Mouse (Mus musculus): ENCODE results near the gene Tango2.

Tango2 gene

GRCm38 (mm10) chr16:18343778-18344177, 4.1 kb downstream of the Tango2 start:
- in situ Hi-C loops (cut with MboI, MseI) = no loop called here

DNA sequence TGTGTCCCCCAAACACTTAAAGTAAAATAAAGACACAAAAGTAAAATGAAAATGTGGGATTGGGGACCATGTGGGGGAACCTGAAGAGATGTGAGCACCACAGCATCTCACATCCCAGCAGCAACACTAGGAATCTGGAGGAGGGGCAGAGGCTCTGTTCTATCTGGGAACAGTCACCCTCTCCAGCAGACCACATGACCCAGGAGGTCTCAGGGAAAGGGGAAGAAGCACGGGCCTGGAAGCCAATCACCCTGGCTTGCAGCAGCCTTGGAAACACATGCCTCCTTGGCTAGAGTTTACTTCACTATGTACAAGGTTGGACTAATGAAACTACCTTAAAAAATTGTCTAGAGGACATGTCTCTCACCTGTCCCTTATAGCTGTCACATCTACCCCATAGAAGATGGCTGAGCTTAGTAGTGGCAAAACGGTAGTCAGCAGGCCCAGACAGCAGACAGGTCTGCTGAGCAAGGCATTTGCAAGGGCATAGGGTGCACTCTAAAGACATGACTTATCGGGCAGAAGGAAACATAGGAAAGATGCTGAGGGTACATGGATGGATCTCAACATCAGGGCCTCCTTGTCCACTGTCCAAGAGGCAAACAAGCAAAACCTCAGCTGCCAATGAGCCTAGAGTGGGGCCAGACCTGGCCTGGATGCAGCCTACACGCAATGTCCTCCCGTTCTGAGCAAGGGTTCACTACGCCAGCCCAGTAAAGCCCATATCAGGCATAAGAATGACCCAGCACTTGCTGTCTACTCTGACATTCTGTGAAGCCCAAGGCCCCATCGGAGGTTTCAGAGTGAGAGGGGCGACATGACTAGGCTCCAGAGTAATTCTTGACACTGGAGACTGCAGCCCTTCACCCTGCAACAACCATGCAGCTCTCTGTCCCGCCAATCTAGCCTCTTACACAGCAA, 5.0 kb downstream of the Tango2 start:
- in situ Hi-C loops (cut with MboI, MseI) = no loop called here

DNA sequence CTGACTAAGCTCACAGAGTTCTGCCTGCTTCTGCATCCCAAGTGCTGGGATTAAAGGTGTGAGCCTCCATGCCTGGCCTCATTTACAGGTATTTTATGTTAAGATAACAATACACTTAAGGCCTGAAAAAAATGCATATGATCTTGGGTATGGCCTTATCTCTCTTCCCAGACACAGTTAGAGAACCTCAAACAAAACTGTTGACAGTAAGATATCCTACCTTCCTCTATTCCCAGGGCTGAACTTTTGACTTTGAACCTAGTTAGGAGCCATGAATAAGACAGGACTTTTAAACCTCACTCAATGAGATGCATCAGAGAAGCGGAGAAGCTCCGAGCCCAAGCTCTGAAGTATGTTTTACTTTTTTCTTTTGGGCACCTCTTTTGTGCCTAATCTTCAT, 5.8 kb downstream of the Tango2 start:
- in situ Hi-C loops (cut with MboI, MseI) = no loop called here

GRCm38 (mm10) chr16:18341605-18342004, 6.3 kb downstream of the Tango2 start:
- in situ Hi-C loops (cut with MboI, MseI) = no loop called here

- in situ Hi-C loops (cut with MboI, MseI) = no loop called here
Observed at GRCm38 (mm10) chr16:18339866-18340265, 8.0 kb downstream of the Tango2 start.

DNA sequence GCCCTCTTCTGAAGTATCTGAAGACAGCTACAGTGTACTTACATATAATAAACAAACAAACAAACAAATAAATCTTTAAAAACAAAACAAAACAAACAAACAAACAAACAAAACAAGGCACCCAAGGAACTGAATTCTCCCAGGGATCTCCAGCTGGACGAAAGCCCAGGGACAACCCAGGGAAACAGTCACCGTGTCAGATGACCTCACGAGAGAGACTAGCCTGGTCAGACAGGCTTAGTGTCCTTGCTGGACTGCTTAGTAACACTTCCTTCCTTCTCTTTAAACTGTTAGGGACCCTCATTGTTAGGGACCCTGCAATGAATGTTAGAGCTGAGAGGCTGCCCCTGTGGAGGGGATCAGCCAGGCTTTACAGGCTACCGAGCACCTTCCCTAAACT, 10.6 kb downstream of the Tango2 start:
- in situ Hi-C loops (cut with MboI, MseI) = no loop called here

GRCm38 (mm10) chr16:18335981-18336380, 11.9 kb downstream of the Tango2 start:
- in situ Hi-C loops (cut with MboI, MseI) = no loop called here

DNA sequence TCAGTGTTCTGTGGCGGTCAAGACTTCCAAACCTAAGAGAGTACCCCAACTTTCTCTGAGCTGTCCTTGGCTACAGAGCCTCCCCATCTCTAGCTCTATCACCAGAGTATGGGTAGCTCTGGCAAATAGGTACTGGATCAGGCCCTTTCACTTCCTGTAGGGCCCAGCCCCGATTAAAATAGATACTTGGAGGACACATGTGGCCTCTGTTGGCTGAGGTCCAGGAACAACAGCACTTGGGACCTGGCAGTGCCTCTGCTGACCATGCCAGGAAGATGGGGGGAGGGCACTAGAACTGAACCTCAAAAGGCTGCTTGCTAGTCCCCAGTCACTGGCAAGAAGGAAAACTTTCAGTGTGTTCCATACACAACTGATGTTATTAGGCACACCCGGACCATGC, 13.9 kb downstream of the Tango2 start:
- in situ Hi-C loops (cut with MboI, MseI) = no loop called here

- in situ Hi-C loops (cut with MboI, MseI) = no loop called here
Observed at GRCm38 (mm10) chr16:18328524-18328923, 19.4 kb downstream of the Tango2 start.

- in situ Hi-C loops (cut with MboI, MseI) = no loop called here
Observed at GRCm38 (mm10) chr16:18327936-18328335, 20.0 kb downstream of the Tango2 start.

DNA sequence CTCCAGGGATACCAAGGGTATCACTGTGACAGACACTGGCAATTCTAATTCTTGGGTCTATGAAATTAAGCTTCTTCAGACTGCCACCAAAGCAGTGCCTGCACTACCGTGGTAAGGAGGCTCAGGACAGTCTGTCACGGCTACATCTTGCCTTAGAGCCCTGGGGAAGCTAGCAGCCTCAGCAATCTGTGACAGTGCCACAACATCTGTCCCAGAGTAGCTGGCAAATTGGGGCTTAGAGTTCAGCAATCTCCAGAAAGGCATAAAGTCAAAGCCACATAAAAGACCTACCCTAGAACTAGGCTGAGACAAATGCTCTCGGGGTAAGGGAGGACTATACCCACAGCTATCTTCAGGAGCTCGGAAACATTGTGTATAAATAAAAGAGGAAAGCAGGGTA, 22.2 kb downstream of the Tango2 start:
- in situ Hi-C loops (cut with MboI, MseI) = no loop called here

- in situ Hi-C loops (cut with MboI, MseI) = no loop called here
Observed at GRCm38 (mm10) chr16:18324031-18324430, 23.9 kb downstream of the Tango2 start.

DNA sequence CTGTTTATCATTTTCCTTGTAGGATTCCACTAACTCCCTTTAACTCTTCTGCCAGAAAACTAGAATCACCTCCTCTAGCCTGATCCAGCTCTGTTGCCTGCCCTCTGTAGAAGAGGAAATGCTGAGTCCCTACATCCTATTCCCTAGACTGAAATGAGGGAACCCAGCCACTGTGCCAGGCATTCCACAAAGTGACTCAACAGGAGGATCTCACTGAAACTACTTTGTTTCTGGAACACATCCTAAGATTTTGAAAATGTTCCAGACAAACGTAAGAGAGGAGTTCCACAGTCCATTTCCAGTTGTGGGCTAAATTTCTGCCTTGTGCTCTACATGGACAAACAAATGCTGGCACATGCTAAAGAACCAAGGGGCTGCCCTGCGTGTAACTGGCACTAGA, 24.4 kb downstream of the Tango2 start:
- in situ Hi-C loops (cut with MboI, MseI) = no loop called here

DNA sequence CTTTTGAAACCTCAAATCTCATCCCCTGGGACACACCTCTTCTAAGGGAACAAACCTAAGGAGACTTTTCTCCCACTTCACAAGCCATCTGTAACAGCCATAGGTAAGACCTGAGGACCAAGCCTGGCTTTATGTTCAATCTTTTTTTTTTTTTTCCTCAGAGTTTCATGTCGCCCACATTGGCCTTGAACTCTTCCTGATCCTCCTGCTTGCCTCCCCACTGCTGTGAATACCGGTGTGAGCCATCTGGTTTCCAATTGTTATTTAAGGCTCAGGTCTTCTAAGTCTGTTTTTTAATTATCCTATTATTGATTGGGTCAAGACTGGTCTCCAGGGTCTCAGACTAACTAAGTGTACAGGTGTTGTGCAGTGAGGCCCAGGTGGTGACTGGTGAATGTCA, 26.5 kb downstream of the Tango2 start:
- in situ Hi-C loops (cut with MboI, MseI) = no loop called here

DNA sequence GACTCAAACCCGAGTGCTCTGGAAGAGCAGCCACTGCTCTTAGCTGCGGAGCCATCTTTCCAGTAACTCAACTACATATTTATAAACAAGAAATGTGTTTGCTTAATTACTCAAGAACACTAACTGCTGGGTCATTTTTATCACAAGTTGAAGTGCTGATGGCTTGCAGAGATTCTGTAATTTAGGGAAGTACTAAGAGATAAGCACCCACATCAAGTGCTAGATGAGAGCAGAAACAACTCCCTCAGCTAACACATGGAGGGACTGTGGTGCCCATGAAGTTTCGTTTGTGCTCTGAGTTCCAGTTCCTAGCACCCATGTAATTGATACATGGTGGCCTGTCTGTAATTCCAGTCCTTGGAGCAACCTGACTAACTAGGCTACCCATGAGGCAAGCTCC, 28.9 kb downstream of the Tango2 start:
- in situ Hi-C loops (cut with MboI, MseI) = loop anchor here (5.0 kb wide), 1 partner anchor 48 kb away; no protein-coding TSS in a partner anchor

DNA sequence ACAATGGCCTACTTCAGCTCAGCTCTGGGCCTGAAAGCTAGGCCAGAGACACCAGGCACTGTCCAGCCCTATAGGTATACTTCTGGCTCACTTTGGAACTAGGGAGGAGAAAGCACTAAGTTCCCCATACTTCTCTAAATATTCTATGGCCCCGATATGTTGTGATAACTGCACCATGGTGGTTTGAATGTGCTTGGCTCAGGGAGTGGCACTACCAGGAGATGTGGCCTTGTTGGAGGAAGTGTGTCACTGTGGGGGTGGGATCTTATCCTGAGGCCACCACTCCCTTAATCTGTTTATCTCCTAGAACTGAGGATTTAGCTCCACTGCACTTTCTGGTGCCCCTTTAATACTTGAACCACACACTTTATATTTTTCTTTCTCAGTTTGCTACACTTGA, 39.7 kb downstream of the Tango2 start:
- in situ Hi-C loops (cut with MboI, MseI) = loop anchor here (5.0 kb wide), 1 partner anchor 79 kb away; no protein-coding TSS in a partner anchor

DNA sequence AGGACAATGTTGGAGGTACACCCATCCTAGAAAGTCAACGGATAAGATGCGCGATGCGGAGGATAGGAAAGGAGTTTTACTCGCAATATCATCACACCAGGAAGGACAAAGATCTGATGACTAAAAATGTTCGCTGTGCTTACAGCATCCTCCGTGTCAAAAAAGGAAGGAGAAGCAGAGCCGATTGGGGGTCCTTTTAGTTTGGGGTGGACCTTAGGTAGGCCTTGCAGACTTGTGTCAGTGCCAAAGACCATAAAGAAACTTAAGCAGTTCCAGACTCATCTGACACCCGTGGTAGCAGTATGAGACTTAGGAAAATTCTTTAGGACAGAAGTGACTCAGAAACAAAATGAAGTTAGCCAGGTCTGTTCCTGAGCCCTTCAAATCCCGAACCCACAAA, 58.3 kb downstream of the Tango2 start:
- in situ Hi-C loops (cut with MboI, MseI) = loop anchor here (5.0 to 10.0 kb wide), 2 partner anchors 37 to 85 kb away; no protein-coding TSS in a partner anchor

DNA sequence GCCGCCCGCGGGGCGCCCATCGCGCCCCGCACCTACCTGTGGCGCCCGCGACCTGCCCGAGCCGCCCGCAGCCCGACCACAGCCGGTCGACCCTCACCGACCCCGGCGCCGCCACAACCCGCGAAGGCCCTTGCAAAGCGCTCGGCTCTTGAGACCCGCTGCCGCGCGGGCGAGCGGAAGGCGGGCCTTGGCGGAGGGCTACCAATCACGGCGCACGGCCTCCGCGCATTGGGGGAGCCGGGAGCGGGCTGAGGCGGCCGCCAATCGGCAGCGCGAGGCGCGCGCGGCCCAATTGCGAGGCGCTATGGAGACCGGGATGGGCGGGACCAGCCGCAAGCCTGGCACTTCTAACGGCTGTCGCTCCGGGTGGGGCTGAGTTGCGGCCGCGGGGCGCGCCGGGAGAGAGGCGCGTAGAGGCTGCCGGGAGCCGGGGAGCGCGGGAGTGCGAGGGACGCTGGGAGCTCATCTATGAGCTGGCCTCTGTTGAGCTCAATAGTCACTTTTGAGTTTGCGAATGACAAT, 58.8 kb downstream of the Tango2 start, which contains the start of gene Dgcr8:
Gene Dgcr8, minus strand, starts transcription at position 180 of the 522 bp plus-strand sequence.
- in situ Hi-C loops (cut with MboI, MseI) = loop anchor here (5.0 kb wide), 1 partner anchor 37 kb away; no protein-coding TSS in a partner anchor

- in situ Hi-C loops (cut with MboI, MseI) = loop anchor here (5.0 kb wide), 1 partner anchor 36 kb away; no protein-coding TSS in a partner anchor
Observed at GRCm38 (mm10) chr16:18288581-18289061, 59.3 kb downstream of the Tango2 start.

DNA sequence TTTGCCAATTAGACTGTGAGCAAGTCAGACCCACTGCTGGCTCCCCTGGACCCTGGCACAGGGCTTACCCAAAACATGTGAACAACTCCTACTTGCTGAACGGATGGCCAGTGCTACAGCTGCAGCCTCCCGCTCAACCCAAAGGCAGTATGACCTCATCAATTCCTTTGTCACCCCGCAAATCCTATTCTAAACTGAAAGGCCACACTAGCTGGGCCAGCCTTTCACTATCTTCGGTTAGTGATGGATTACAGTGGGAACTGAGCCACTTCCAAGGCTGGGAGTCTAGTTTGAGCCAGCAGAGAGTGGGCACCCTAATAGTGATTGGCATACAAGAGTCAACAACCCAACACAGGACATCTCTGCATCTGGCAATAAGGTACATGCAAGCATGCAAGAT, 59.7 kb downstream of the Tango2 start:
- in situ Hi-C loops (cut with MboI, MseI) = loop anchor here (5.0 kb wide), 1 partner anchor 36 kb away; no protein-coding TSS in a partner anchor

DNA sequence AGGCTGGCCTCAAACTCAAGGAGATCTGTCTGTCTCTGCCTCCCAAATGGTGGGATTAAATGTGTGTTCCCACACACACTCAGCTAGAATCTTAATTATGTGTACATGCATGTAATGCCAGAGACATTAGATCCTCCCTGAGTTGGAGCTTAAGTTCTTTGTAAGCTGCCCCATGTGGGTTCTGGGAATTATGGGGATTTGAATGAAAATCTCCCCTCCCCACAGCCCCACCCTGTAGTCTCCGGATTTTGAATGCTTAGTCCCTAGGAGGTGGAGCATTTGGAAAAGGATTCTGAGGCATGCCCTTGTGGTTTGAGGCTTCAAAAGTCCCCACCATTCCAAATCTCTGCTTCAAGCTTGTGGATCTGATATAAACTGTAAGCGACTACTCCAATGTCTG, 72.7 kb downstream of the Tango2 start:
- in situ Hi-C loops (cut with MboI, MseI) = no loop called here

DNA sequence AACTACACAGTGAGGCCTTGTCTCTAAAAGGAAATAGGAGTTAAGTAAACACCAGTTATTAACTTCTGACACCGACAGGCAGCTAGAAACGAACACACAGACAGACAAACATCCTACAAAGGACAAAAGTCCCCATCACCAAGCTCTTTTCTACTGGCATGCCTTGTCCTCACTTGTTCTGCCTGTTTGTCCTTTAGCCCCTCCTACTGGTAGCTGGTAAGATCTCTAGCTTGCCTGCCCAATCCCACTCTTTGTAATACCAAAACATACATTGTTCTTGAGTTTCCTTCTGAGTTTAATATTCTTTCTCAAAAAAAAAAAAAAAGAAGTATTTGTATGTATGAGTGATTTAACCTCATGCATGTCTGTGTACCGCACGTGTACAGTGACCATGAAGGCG, 79.7 kb downstream of the Tango2 start:
- in situ Hi-C loops (cut with MboI, MseI) = loop anchor here (25.0 kb wide), 1 partner anchor 544 kb away; the partner anchor contains the start of genes Cdc45 and Ufd1
